Mouse (Mus musculus): Measurements from ENCODE around the gene Arhgap10.

DNA sequence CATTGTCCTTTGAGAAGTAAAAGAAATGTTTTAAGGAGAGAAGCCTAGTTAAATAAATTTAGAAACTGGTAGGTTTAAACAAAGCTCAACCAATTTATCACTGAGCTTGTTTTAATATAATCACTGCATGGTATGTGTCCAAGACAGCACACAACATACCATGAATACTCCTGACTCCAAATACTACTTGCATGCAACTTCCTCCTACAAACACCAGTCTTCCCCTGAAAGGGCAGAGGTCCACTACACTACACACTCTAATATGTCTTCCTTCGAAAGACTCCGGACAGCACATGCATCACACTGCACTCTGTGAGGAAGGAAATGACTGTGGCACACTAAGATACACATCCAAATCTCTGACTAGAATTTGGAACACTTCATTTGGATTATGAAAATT is 20.3 kb downstream of the Arhgap10 start:
- TF ChIP-seq CTCF (IDR thresholded peaks at IDR 0.05; ENCODE audit: low read depth) = no peak
- no peak for TF ChIP-seq EP300 (IDR thresholded peaks at IDR 0.05; ENCODE audit: low read depth)

All from liver, postnatal 0 days (tissue).